Mouse (Mus musculus) cortical plate, adult 2 months (tissue): ENCODE results near the gene Ctxn1.
"Not testable (repeated sequence)": the region's sequence is repeated elsewhere in the genome, so short reads cannot be mapped to it uniquely, and the experiment has no call there.

ENCODE experiments used
- CTCF ChIP-seq: fragments of 200-500 bp; IDR thresholded peaks from 2 replicates; pipeline ENCODE4 v1.5.1; 2011; ENCODE audit warnings: mild to moderate bottlenecking, control low read depth, low read length; ENCODE audit not compliant: insufficient read depth; ENCODE audit errors: extremely low read depth
- POLR2A ChIP-seq: fragments of 200-500 bp; IDR thresholded peaks from 2 replicates; pipeline ENCODE4 v1.6.1; 2011; ENCODE audit warnings: mild to moderate bottlenecking, low read length, control low read depth; ENCODE audit not compliant: insufficient read depth; ENCODE audit errors: extremely low read depth

- TF ChIP-seq POLR2A, CTCF: not testable (repeated sequence)
Measured at GRCm38 (mm10) chr8:4255471-4255870, 3.6 kb downstream of the Ctxn1 start.
